Mouse (Mus musculus) ES-E14 (cell line): ENCODE measurements around the gene Ly6g6f. TPM values are rescaled to one million over a fixed set of nuclear protein-coding genes. Genes with fewer than 3 reads are reported as not detected.

ENCODE experiments used
- DNase-seq: peaks from one replicate; pipeline ENCODE4 v3.0.0-alpha.2; 2013; ENCODE audit warnings: low read depth, low spot score
- H3K27ac ChIP-seq: 2 replicates; pipeline ENCODE4 v1.5.1; 2012; ENCODE audit warnings: low read depth, mild to moderate bottlenecking, low read length, moderate library complexity, mixed read lengths; ENCODE audit not compliant: poor library complexity, insufficient read depth, severe bottlenecking
- H3K36me3 ChIP-seq: 2 replicates; pipeline ENCODE4 v1.6.1; 2012; ENCODE audit warnings: mild to moderate bottlenecking, low read length, moderate library complexity, mixed read lengths; ENCODE audit not compliant: control insufficient read depth, poor library complexity, insufficient read depth, severe bottlenecking
- H3K4me1 ChIP-seq, 2 experiments: fragments of 150-350 bp in 1 of 2; sonication (generic) in 1 of 2; 2 replicates each; pipeline ENCODE4 v1.6.1; 2012; ENCODE audit warnings: low read length in 2 of 2, mild to moderate bottlenecking in 1 of 2, mixed read lengths in 1 of 2; ENCODE audit not compliant: control insufficient read depth in 2 of 2, insufficient read depth in 2 of 2, poor library complexity in 1 of 2
- H3K4me3 ChIP-seq, 2 experiments: fragments of 150-350 bp in 1 of 2; sonication (generic) in 1 of 2; 2 replicates each; pipeline ENCODE4 v1.5.1; 2012; ENCODE audit warnings: low read length in 2 of 2, low read depth in 1 of 2, mild to moderate bottlenecking in 1 of 2, mixed read lengths in 1 of 2; ENCODE audit not compliant: insufficient read depth in 1 of 2, poor library complexity in 1 of 2, severe bottlenecking in 1 of 2
- H3K9ac ChIP-seq: 2 replicates; pipeline ENCODE4 v1.6.1; 2012; ENCODE audit warnings: low read depth, mild to moderate bottlenecking, low read length, mixed read lengths; ENCODE audit not compliant: poor library complexity, insufficient read depth, severe bottlenecking
- H3K9me3 ChIP-seq: fragments of 150-350 bp; sonication (generic); 2 replicates; pipeline ENCODE4 v1.6.1; 2012; ENCODE audit warnings: low read depth, mild to moderate bottlenecking, low read length; ENCODE audit not compliant: control insufficient read depth, insufficient read depth
- CHD2 ChIP-seq: IDR thresholded peaks from 2 replicates; pipeline ENCODE4 v1.6.1; 2014; ENCODE audit warnings: mild to moderate bottlenecking, low read depth, low read length, inconsistent platforms
- HCFC1 ChIP-seq: IDR thresholded peaks from 2 replicates; pipeline ENCODE4 v1.6.1; 2012; ENCODE audit warnings: low read length, inconsistent platforms, borderline replicate concordance; ENCODE audit not compliant: insufficient read depth
- MAFK ChIP-seq: IDR thresholded peaks from 2 replicates; pipeline ENCODE4 v1.6.1; 2014; ENCODE audit warnings: mild to moderate bottlenecking, low read depth, low read length, inconsistent platforms; ENCODE audit not compliant: insufficient read depth
- ZC3H11A ChIP-seq: IDR thresholded peaks from 2 replicates; pipeline ENCODE4 v1.6.1; 2012; ENCODE audit warnings: low read depth, mild to moderate bottlenecking, inconsistent platforms, low read length, borderline replicate concordance
- ZNF384 ChIP-seq: IDR thresholded peaks from 2 replicates; pipeline ENCODE4 v1.6.1; 2012; ENCODE audit warnings: low read depth, low read length, inconsistent platforms
- in situ Hi-C, 2 experiments: fragments of 600-800 bp; cut with MboI; formaldehyde crosslinking; loops; one replicate each; pipeline ENCODE4 v1.15.1; 2025; ENCODE audit warnings: low sequenced_read_pairs in 2 of 2, inconsistent platforms in 1 of 2; ENCODE audit not compliant: unreplicated experiment in 2 of 2
- total RNA-seq: library from RNA; depleted of rRNA; stranded (reverse); fragments of 300-350 nt; gene quantifications from 2 replicates; pipeline ENCODE4 v1.2.3, GENCODE M21; 2012

The Ly6g6f gene
- total RNA-seq, 1 experiment, result not detected

DNA sequence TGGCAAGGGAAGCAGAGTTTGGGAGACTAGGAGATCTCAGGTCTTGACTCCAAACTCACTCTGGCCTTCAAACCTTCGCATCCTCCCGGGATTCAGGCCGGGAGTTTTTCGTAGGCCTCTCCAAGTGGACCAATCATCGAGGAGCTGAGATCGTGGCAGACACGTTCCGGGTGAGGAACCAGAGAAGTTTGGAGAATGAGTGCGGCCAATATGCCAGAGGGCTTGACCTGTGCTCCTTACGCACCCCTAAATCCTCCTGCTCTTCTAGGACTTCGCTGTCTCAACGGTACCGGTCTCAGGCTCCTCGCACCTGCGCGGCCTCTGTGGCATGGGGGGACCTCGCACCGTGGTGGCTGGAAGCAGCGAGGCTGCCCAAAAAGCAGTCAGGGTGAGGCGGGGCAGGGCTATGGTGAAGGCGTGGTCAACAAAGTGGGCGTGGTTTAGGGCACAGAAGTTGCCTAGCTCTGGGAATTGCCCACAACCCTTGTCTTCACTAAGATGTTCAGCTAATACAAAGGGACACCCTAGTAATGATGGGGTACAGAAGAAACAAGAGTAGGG, 24.6 kb downstream of the Ly6g6f start:
- peak overlapping the region; percentile 46; the same call in 1 of the 2 replicates for H3K9ac ChIP-seq
- H3K27ac ChIP-seq, result no peak overlapping the region
- H3K9me3 ChIP-seq, result no peaks in the 10 kb centered on the region
- no peak for TF ChIP-seq ZC3H11A
- TF ChIP-seq HCFC1, result no peak
- TF ChIP-seq ZNF384, result no peak
- no peak for TF ChIP-seq MAFK
- no peak for TF ChIP-seq CHD2
- in situ Hi-C loops, result no loop called here
- H3K4me1 ChIP-seq, result peaks cover 6 to 34% of the 10 kb centered on the region in 2 experiments
- DNase-seq, result no peak
- H3K4me3 ChIP-seq, result peak overlapping the region; percentile 86 to 88; a peak in 2 of 4 replicates
- H3K36me3 ChIP-seq, result peaks cover 19% of the 10 kb centered on the region; the same call in 1 of the 2 replicates

GRCm38 (mm10) chr17:35060071-35060470, 25.3 kb downstream of the Ly6g6f start:
- peak overlapping the region; percentile 86 to 88 for H3K4me3 ChIP-seq
- peak overlapping the region; percentile 52; the same call in 1 of the 2 replicates for H3K9ac ChIP-seq
- in situ Hi-C loops, result no loop called here
- TF ChIP-seq CHD2 (no peak), ZC3H11A (no peak), MAFK (no peak), ZNF384 (no peak), HCFC1 (no peak)
- no peaks in the 10 kb centered on the region for H3K9me3 ChIP-seq
- no peak overlapping the region for H3K27ac ChIP-seq
- DNase-seq, result no peak
- peaks cover 25% of the 10 kb centered on the region for H3K36me3 ChIP-seq
- peaks cover 6 to 34% of the 10 kb centered on the region in 2 experiments for H3K4me1 ChIP-seq

DNA sequence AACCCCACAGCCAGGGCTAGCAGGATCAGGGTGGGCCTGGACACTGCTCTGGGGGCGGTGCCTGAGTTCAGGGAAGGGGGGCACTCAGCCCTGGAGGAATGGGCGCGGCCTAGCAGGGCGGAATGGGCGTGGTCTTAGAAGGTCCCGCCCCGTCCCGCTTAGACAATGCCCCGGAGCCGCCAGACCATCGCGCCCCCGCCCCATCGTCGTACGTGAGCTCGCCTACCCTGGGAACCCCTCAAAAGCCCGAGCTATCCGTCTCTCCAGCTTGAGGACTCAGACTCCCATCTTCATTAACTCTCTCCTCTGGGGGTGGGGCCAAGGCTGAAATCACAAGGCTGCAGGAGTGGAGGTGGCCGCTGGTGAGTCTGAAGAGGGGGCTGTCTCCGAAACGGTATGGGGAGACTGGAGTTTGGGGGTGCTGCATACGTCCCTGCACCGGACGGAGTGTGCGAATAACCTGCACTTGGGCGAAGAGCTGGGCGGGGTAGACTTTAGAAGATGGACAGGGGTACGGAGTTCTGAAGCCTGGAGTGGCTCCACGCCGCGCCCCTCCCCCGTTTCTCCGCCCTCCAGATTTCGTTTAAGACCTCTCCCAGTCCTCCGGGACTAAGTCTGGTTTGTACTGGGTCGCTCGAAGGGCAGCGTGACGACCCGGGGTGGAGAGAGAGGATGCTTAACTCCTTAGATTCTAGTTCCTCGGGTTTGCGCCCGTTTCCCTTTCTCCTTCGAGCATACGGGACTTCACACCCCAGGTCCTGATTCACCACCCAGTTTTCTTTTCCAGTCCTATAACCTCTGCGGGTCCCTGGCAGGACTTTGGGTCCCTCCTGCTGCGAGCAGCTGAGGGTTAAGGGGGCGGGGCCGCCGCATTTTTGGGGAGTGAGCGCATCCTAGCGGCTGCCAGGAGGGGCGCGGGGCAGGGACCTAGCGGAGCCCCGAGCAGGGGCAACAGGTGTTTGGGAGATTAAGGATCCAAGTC, 26.2 kb downstream of the Ly6g6f start, which contains the start of gene Ddah2:
Ddah2 (plus strand) TSS at position 125 of the 982 bp plus-strand sequence.
- H3K4me3 ChIP-seq, result peak within 1 kb of the TSS; percentile 86 to 88
- in situ Hi-C loops, result no loop called here

GRCm38 (mm10) chr17:35058316-35058715, 27.1 kb downstream of the Ly6g6f start:
- in situ Hi-C loops, result no loop called here
- no peak for TF ChIP-seq MAFK
- no peak for TF ChIP-seq ZC3H11A
- TF ChIP-seq ZNF384, result no peak
- no peak for TF ChIP-seq CHD2
- TF ChIP-seq HCFC1, result no peak

More for the DNA sequence above, 26.2 kb downstream of the Ly6g6f start, which contains the start of gene Ddah2:
- Histone ChIP-seq H3K27ac (peak within 1 kb of the TSS; percentile 72), H3K4me1 (peaks cover 5 to 31% of the 10 kb centered on the region in 2 experiments), H3K9ac (peak within 1 kb of the TSS; percentile 87), H3K36me3 (peaks cover 28% of the 10 kb centered on the region), H3K9me3 (no peaks in the 10 kb centered on the region)
- TF ChIP-seq MAFK (no peak), ZNF384 (no peak), HCFC1 (no peak), CHD2 (no peak), ZC3H11A (no peak)
- peak; percentile 79 for DNase-seq

More at GRCm38 (mm10) chr17:35058316-35058715, 27.1 kb downstream of the Ly6g6f start:
- Histone ChIP-seq H3K9me3 (no peaks in the 10 kb centered on the region), H3K4me3 (no peak overlapping the region; a peak in 1 of 4 replicates), H3K9ac (no peak overlapping the region), H3K27ac (no peak overlapping the region), H3K36me3 (peaks cover 34% of the 10 kb centered on the region), H3K4me1 (peaks cover 2 to 24% of the 10 kb centered on the region in 2 experiments)
- no peak for DNase-seq
